Mouse (Mus musculus) neutrophil, adult 5-6 weeks (primary cell): ENCODE measurements around the gene Tmprss12. TPM values are rescaled to one million over a fixed set of nuclear protein-coding genes. Genes with fewer than 3 reads are reported as not detected.
"Not testable (repeated sequence)": the region's sequence is repeated elsewhere in the genome, so short reads cannot be mapped to it uniquely, and the experiment has no call there.

Experiments used
- ATAC-seq: fragments of 151-379, 151-347 bp; 2 replicates; pipeline ENCODE4 v1.8.0; 2017; ENCODE audit warnings: mild to moderate bottlenecking, moderate TSS enrichment; ENCODE audit not compliant: insufficient number of reproducible peaks, poor library complexity, low FRiP score, severe bottlenecking; ENCODE audit errors: extremely low read depth
- total RNA-seq: library from RNA; stranded (forward); fragments of 200-1000 nt; gene quantifications from 2 replicates; pipeline ENCODE4 v1.2.3, GENCODE M21; 2017

The Tmprss12 gene
- total RNA-seq, 1 experiment from 2014 or later, result not detected

DNA sequence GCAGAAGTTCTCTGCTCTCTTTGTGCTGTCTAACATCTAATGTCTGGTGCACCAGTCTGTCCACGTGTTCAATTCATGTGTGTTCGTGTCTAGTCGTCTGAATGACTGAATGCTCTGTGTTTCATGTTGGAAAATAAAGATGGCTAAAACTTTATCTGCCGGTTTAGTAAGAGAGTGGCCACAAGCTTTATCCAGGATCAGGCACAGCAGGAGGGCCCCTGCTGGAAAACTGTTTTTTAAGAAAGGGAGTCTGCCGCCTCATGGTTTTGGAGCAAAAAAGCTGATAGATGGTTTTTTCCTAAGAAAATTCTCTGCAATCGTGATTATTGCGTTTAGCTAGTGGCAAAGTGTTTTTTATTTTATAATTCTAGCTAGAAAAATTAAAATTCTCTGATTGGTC is 10.0 kb upstream of the Tmprss12 start:
- ATAC-seq, result not testable (repeated sequence)

DNA sequence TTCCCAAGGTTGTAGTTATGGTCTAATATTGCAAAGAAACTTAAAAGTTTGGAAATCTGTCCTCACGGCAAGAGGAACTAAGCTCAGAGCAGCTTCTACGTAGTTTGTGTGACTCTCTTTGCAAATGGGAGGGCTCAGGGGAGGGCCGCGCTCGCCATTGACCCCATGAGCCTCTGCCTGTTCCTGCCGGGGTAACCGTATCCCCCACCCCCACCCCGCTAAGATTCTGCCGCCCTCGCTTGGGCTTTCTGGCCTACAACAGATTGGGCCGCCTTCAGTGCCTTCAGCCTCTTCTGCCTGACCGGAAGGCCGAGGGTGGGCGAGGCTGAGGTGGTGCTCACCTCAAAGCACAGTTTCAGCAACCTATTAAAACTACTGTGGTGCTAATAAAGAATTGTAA is 9.2 kb upstream of the Tmprss12 start:
- ATAC-seq, result no peak

- ATAC-seq, result not testable (repeated sequence)
Observed at GRCm38 (mm10) chr15:100273791-100274308, 6.8 kb upstream of the Tmprss12 start.

GRCm38 (mm10) chr15:100274790-100275559 is 5.7 kb upstream of the Tmprss12 start:
- no peak for ATAC-seq

DNA sequence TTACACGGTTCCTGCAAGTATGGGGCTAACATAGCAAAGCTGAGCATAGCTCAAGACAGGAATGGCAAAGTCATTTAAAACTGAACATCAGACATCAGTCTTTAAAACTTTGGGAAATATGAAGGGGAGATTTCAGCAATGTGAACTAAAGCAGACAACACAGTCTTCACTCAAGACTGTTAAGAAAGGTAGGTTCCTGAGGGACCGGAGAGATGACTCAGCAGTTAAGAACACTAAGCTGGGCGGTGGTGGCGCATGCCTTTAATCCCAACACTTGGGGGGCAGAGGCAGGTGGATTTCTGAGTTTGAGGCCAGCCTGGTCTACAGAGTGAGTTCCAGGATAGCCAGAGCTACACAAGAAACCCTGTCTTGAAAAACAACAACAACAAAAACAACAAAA is 4.2 kb upstream of the Tmprss12 start:
- no peak for ATAC-seq

- no peak for ATAC-seq
Observed at GRCm38 (mm10) chr15:100277586-100277985, 3.1 kb upstream of the Tmprss12 start.

DNA sequence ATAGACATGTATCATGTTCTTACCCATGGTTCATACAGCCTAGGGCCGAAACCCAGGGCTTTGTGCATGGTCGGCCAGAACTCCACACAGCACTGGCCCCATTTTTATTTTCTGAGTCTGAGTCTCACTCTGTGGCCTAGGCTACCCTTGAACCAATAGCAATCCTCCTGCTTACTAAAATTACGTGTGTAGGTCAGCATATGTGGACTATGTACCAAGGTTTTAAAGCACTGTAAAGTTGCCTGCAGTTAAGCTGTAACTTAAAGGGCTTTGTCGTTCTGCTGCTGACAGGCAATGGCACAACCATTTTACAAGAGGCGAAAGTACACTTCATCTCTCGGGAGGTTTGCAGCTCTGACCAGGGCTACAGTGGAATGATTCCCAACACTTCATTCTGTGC is 8.3 kb downstream of the Tmprss12 start:
- ATAC-seq, result no peak

- no peak for ATAC-seq
Observed at GRCm38 (mm10) chr15:100290858-100291257, 10.2 kb downstream of the Tmprss12 start.

GRCm38 (mm10) chr15:100292326-100292725 is 11.7 kb downstream of the Tmprss12 start:
- no peak for ATAC-seq

DNA sequence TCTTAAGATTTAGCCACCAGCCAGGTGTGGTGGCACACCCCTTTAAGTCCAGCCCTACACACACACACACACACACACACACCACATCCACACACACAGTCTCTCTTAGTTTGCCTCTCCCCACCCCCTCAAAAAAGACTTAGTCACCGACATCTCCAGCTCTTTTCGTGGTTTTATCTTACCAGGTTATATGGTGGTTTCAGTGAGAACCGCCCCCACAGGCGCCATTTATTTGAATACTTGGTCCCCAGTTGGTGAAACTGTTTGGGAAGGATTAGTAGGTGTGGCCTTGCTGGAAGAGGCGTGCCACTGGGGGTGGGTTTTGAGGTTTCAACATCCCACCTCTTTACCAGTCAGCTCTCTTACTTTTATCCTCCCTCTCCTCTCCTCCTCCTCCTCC is 17.2 kb downstream of the Tmprss12 start:
- ATAC-seq, result no peak

DNA sequence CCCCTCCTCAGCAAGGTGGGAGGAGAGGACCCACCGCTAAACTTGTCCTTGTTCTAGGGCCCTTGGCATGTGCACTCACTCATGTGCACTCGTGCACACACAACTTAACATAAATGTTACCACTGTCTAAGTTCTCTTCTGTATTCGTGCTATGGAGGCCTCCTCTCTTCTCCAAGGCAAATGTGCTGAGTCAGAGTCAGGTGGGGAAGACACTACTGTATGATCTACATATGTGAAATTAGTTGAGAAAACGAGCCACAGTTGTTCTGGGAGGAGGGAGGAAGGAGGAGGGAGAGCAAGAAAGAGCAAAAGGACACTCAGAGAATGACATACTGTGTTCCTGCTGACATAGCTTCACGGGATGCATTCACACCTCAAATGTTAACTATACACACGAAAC is 19.9 kb downstream of the Tmprss12 start:
- no peak for ATAC-seq

- ATAC-seq, result no peak
Observed at GRCm38 (mm10) chr15:100301556-100301955, 20.9 kb downstream of the Tmprss12 start.

GRCm38 (mm10) chr15:100303428-100304018 is 22.9 kb downstream of the Tmprss12 start:
- ATAC-seq, result no peak

GRCm38 (mm10) chr15:100304019-100304991 is 23.7 kb downstream of the Tmprss12 start, which contains the start of gene Mettl7a1:
Gene Mettl7a1 (plus strand): TSS chr15:100304140.
- peak; percentile 67 for ATAC-seq

DNA sequence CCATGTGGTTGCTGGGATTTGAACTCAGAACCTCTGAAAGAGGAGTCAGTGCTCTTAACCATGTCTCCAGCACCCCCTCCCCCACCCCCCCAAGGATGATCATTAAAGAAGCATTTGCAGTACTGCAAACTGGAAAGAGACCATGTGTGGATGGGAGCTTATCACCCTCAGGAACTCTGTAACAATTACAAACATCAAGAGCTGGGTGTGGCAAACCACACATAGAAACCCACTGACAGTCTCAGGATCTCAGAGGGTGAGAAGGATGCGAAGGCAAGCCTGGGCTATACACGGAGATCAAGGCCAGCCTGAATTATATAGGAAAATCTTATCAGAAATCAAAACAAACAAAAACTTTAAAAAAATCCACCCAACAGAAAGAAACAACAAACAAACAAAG is 25.6 kb downstream of the Tmprss12 start:
- no peak for ATAC-seq

DNA sequence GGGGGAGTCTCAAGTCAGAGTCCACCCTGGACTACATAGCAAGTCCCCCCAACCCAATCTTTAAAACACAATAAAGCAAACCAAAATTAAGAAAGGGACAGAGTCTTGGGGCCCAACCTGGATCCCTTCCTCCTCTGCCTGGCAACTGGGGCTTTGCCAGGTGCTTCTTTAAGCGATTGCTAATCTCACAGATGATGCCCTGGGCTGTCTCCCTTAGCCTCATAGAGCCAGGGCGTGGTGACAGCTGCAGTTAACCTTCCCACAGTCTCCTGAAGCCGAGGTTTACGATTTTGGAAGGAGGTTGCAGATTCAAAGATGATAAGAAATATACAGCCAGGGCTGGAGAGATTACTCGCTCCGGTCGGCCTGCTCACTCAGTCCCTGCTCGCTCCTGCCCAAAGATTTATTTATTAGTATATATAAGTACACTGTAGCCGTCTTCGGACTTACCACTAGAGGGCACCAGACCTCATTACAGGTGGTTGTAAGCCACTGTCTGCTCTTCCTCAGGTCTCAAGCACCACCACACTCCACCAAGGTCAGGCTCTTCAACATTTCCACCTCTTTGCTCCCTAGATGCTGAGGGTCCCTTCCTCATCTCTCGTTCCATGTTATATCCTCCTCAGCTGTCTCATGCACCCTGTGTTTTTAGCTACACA is 26.9 kb downstream of the Tmprss12 start:
- peak; percentile 47; the same call in 1 of the 2 replicates for ATAC-seq

DNA sequence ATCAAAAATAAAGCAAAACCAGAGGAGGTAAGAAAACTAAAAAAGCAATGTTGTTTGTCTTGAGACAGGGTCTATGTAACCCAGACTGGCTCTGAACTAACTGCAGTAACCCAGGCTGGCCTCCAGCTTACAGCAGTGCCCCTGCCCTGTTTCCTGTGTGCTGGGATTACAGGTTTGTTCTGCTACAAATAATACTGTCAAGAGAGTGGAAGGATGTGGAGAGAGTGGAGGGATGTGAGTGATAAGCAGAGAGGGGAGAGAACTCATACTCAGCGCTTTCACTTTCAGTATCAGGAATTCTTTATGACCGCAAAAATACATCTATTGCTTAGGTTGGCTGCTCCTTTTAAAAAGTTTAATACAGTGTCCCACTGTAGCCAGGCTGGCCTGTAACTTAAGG is 31.7 kb downstream of the Tmprss12 start:
- no peak for ATAC-seq

- ATAC-seq, result no peak
Observed at GRCm38 (mm10) chr15:100314448-100315145, 34.0 kb downstream of the Tmprss12 start.
